Mouse (Mus musculus) embryonic fibroblast, embryonic 13.5 days (primary cell): ENCODE data around the gene Ext2. TPM values are rescaled to one million over a fixed set of nuclear protein-coding genes. Genes with fewer than 3 reads are reported as not detected.

Source experiments
- H3K27ac ChIP-seq: 2 replicates; pipeline ENCODE4 v1.5.1; 2012; ENCODE audit warnings: low read length, control low read depth, inconsistent platforms; ENCODE audit not compliant: insufficient read depth
- H3K4me1 ChIP-seq: 2 replicates; pipeline ENCODE4 v1.6.1; 2011; ENCODE audit warnings: low read length; ENCODE audit not compliant: control insufficient read depth, insufficient read depth
- H3K4me3 ChIP-seq: 2 replicates; pipeline ENCODE4 v1.5.1; 2011; ENCODE audit warnings: mild to moderate bottlenecking, control low read depth, low read length; ENCODE audit not compliant: insufficient read depth
- CTCF ChIP-seq: IDR thresholded peaks from 2 replicates; pipeline ENCODE4 v1.5.1; 2011; ENCODE audit warnings: mild to moderate bottlenecking, control low read depth, low read length, moderate library complexity, borderline replicate concordance; ENCODE audit not compliant: insufficient read depth
- POLR2A ChIP-seq: IDR thresholded peaks from 2 replicates; pipeline ENCODE4 v1.6.1; 2011; ENCODE audit warnings: low read depth, mild to moderate bottlenecking, control low read depth, low read length, moderate library complexity
- polyA plus RNA-seq: library from polyadenylated mRNA; stranded (reverse); fragments of >200 nt; gene quantifications from 2 replicates; pipeline ENCODE4 v1.2.4, GENCODE M21; 2011; ENCODE audit warnings: low read depth; ENCODE audit not compliant: missing spikeins, insufficient read length

The Ext2 gene
- polyA plus RNA-seq, 1 experiment = 118 TPM

GRCm38 (mm10) chr2:93790798-93791345, 31.5 kb downstream of the Ext2 start:
- no peaks in the 10 kb centered on the region for H3K4me1 ChIP-seq
- TF ChIP-seq POLR2A (no peak), CTCF (no peak)
- H3K27ac ChIP-seq = no peak overlapping the region
- no peak overlapping the region for H3K4me3 ChIP-seq

GRCm38 (mm10) chr2:93788557-93788956, 33.8 kb downstream of the Ext2 start:
- no peak for TF ChIP-seq CTCF
- no peak for TF ChIP-seq POLR2A

DNA sequence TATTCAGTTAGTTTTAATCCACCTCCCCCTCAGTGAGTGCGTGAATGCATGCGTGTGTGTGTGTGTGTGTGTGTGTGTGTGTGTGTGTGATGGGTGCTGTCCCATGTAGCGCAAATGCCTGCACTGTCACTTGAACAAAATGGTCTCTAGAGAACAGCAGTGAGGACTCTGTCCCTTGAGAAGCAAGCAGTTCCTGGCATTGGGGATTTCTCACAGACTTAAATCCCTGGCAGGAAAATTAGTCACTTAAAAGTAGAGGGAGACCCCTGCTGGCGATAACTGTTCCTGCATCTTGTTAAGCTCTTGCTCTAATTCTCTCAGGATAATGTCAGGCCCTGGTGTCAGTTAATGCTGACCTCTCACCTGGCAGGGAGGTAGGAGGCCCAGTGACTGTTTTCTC, 36.2 kb downstream of the Ext2 start:
- TF ChIP-seq POLR2A = no peak
- TF ChIP-seq CTCF = no peak
- Histone ChIP-seq H3K4me3 (no peak overlapping the region), H3K27ac (no peak overlapping the region), H3K4me1 (no peaks in the 10 kb centered on the region)

More at GRCm38 (mm10) chr2:93788557-93788956, 33.8 kb downstream of the Ext2 start:
- Histone ChIP-seq H3K4me1 (no peaks in the 10 kb centered on the region), H3K27ac (no peak overlapping the region), H3K4me3 (no peak overlapping the region)

DNA sequence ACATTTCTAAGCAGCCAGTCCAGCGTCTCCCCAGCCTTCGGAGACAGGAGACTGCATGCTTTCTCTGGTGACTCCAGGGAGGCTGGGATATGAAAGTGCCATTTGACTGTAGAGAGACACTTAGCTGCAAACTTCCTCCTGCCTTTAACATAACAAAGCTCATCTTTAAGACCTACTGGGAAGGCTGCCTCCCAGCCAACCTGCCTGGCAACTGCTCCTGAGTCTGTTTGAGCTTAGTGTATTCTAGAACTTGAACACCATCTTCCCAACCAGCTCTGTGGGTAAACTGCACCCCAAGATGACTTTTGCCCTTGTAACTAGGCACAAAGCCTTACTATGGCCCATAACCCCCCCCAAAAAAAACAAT, 37.0 kb downstream of the Ext2 start:
- Histone ChIP-seq H3K4me3 (no peak overlapping the region), H3K27ac (no peak overlapping the region), H3K4me1 (no peaks in the 10 kb centered on the region)
- TF ChIP-seq POLR2A (no peak), CTCF (no peak)

GRCm38 (mm10) chr2:93784721-93785431, 37.5 kb downstream of the Ext2 start:
- TF ChIP-seq CTCF = no peak
- TF ChIP-seq POLR2A = no peak
- no peak overlapping the region for H3K4me3 ChIP-seq
- no peak overlapping the region for H3K27ac ChIP-seq
- no peaks in the 10 kb centered on the region for H3K4me1 ChIP-seq

- no peak overlapping the region for H3K4me3 ChIP-seq
- TF ChIP-seq POLR2A = no peak
- TF ChIP-seq CTCF = no peak
- 0 out of 2 replicates have a peak, but pooled peaks cover 2% of the 10 kb centered on the region for H3K4me1 ChIP-seq
- no peak overlapping the region for H3K27ac ChIP-seq
These were observed 38.3 kb downstream of the Ext2 start for GRCm38 (mm10) chr2:93783926-93784539.

GRCm38 (mm10) chr2:93782682-93783081, 39.7 kb downstream of the Ext2 start:
- 0 out of 2 replicates have a peak, but pooled peaks cover 4% of the 10 kb centered on the region for H3K4me1 ChIP-seq
- TF ChIP-seq CTCF (no peak), POLR2A (no peak)
- H3K27ac ChIP-seq = no peak overlapping the region

GRCm38 (mm10) chr2:93782156-93782555, 40.2 kb downstream of the Ext2 start:
- H3K4me1 ChIP-seq = peaks cover 7% of the 10 kb centered on the region
- TF ChIP-seq POLR2A (no peak), CTCF (no peak)
- no peak overlapping the region for H3K27ac ChIP-seq
- no peak overlapping the region for H3K4me3 ChIP-seq

More at GRCm38 (mm10) chr2:93782682-93783081, 39.7 kb downstream of the Ext2 start:
- H3K4me3 ChIP-seq = no peak overlapping the region

DNA sequence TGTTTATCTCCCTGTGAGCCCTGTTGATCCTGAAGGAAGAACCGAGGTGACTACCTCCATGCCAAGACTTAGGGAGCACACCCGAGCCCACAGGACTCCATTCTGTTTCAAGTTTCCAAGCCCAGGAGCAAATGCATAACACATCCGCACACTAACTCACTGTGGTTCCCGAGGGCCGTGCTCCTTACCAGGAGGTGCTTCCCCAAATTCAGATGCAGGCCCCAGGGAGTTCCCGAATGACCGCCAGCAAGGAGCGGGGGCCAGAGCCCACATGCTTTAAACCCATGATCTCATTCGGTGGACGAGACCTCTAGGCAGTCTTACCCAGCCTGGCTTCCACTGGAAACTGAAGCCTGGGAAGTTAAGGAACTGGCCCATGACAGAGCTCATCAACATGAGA, 41.8 kb downstream of the Ext2 start:
- Histone ChIP-seq H3K4me3 (no peak overlapping the region), H3K27ac (no peak overlapping the region), H3K4me1 (peaks cover 18% of the 10 kb centered on the region)
- no peak for TF ChIP-seq POLR2A
- no peak for TF ChIP-seq CTCF

- Histone ChIP-seq H3K4me3 (no peak overlapping the region), H3K4me1 (peaks cover 25% of the 10 kb centered on the region), H3K27ac (no peak overlapping the region)
- no peak for TF ChIP-seq CTCF
These were observed 42.5 kb downstream of the Ext2 start for GRCm38 (mm10) chr2:93779897-93780208.
